Mouse (Mus musculus) kidney, postnatal 0 days (tissue): ENCODE measurements around the gene Vmn2r111. TPM values are rescaled to one million over a fixed set of nuclear protein-coding genes. Genes with fewer than 3 reads are reported as not detected.
"Not testable (repeated sequence)": the region's sequence is repeated elsewhere in the genome, so short reads cannot be mapped to it uniquely, and the experiment has no call there.

Experiments used
- ATAC-seq: fragments of 200-750 bp; cut with Nextera tagmentation; replicated peaks from 2 replicates; pipeline ENCODE4 v1.8.0; 2017; ENCODE audit warnings: low read depth, moderate number of reproducible peaks, moderate TSS enrichment, moderate library complexity; ENCODE audit not compliant: low FRiP score
- DNase-seq: peaks from one replicate; pipeline ENCODE4 v3.0.0-alpha.2; 2016; ENCODE audit warnings: low spot score
- H3K27ac ChIP-seq: fragments of 300-500 bp; sonication (generic); 2 replicates; pipeline ENCODE4 v1.5.1; 2014; ENCODE audit warnings: mild to moderate bottlenecking
- H3K27me3 ChIP-seq: fragments of 300-500 bp; sonication (generic); 2 replicates; pipeline ENCODE4 v1.6.1; 2014; ENCODE audit warnings: low read length, mixed read lengths; ENCODE audit not compliant: insufficient read depth
- H3K36me3 ChIP-seq: fragments of 300-500 bp; sonication (generic); 2 replicates; pipeline ENCODE4 v1.6.1; 2014; ENCODE audit warnings: low read length, mixed read lengths; ENCODE audit not compliant: insufficient read depth
- H3K4me1 ChIP-seq: fragments of 300-500 bp; sonication (generic); replicated peaks from 2 replicates; pipeline ENCODE4 v1.6.1; 2014; ENCODE audit warnings: antibody characterized with exemption, low read length, mixed read lengths; ENCODE audit not compliant: insufficient read depth
- H3K4me2 ChIP-seq: fragments of 300-500 bp; sonication (generic); 2 replicates; pipeline ENCODE4 v1.6.1; 2014; ENCODE audit warnings: mild to moderate bottlenecking, low read length, moderate library complexity, mixed read lengths
- H3K4me3 ChIP-seq: fragments of 300-500 bp; sonication (generic); replicated peaks from 2 replicates; pipeline ENCODE4 v1.5.1; 2014; ENCODE audit warnings: low read depth, low read length
- H3K9ac ChIP-seq: fragments of 300-500 bp; sonication (generic); 2 replicates; pipeline ENCODE4 v1.6.1; 2014; ENCODE audit warnings: low read depth, low read length
- H3K9me3 ChIP-seq: fragments of 300-500 bp; sonication (generic); replicated peaks from 2 replicates; pipeline ENCODE4 v1.6.1; 2016; ENCODE audit warnings: low read length, inconsistent platforms, mixed read lengths
- CTCF ChIP-seq: IDR thresholded peaks from 2 replicates; pipeline ENCODE4 v1.5.1; 2016; ENCODE audit warnings: antibody characterized with exemption, low read depth, mild to moderate bottlenecking, moderate library complexity
- WGBS: fragments of 180-500 bp; shearing (Covaris S2); extraction: QIAGEN DNeasy Blood & Tissue Kit; methylation state at CpG from one replicate; pipeline ENCODE4 v1.1.7; 2014; 5-methylcytosine and 5-hydroxymethylcytosine counted together
- polyA plus RNA-seq: library from polyadenylated mRNA; unstranded; fragments of >200 nt; fragmentation: Nextera tagmentation; extraction: Ambion mirVana; gene quantifications from 2 replicates; pipeline ENCODE4 v1.2.1, GENCODE M21; 2015

Vmn2r111 gene
- polyA plus RNA-seq, result not detected in 2 replicates

GRCm38 (mm10) chr17:22573382-22573781, at the start of gene Vmn2r111:
Gene Vmn2r111 (minus strand): TSS chr17:22573482.
- not testable (repeated sequence) for H3K4me1 ChIP-seq, H3K27me3 ChIP-seq, H3K27ac ChIP-seq, H3K9ac ChIP-seq, H3K9me3 ChIP-seq, DNase-seq, H3K4me3 ChIP-seq, ATAC-seq, H3K36me3 ChIP-seq, H3K4me2 ChIP-seq
- 40% methylated on average over 1 of the region's 1 CpGs for WGBS

DNA sequence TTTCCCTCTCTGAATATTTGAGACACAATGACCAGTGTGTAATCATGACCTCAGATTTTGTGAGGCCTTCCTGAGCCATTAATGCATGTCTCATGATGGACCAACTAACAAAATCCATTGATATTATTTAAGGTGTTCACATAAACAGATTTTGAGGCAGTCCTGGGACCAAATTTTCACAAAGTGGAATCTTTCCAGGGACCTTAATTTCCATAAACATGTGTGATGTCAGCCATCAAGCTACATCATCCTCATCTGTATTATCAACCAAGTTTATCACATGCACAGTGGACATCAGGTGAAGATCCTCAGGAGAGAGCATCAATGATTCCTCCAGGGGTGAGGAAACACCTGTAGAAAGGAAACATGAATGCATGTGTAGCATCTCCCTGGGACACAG, 27.4 kb upstream of the Vmn2r111 start, which contains the start of gene Vmn2r112:
Gene Vmn2r112, plus strand, starts transcription at position 301 of the 400 bp plus-strand sequence.
- H3K9me3 ChIP-seq, H3K4me3 ChIP-seq, H3K4me2 ChIP-seq, H3K36me3 ChIP-seq, ATAC-seq, DNase-seq, H3K9ac ChIP-seq, H3K4me1 ChIP-seq, H3K27ac ChIP-seq, H3K27me3 ChIP-seq: not testable (repeated sequence)

- H3K27ac ChIP-seq, ATAC-seq: not testable (repeated sequence)
- WGBS, result 86% methylated on average over 7 of the region's 7 CpGs
Observed at GRCm38 (mm10) chr17:22520467-22520866, 52.8 kb downstream of the Vmn2r111 start.

GRCm38 (mm10) chr17:22520037-22520436, 53.2 kb downstream of the Vmn2r111 start:
- H3K9ac ChIP-seq, H3K4me2 ChIP-seq, H3K27me3 ChIP-seq, H3K27ac ChIP-seq, H3K36me3 ChIP-seq, H3K4me1 ChIP-seq, H3K9me3 ChIP-seq, H3K4me3 ChIP-seq, ATAC-seq, DNase-seq: not testable (repeated sequence)
- 74% methylated on average over 3 of the region's 3 CpGs for WGBS

More at GRCm38 (mm10) chr17:22520467-22520866, 52.8 kb downstream of the Vmn2r111 start:
- H3K9me3 ChIP-seq, H3K4me1 ChIP-seq, H3K9ac ChIP-seq, H3K4me2 ChIP-seq, H3K4me3 ChIP-seq, H3K27me3 ChIP-seq, H3K36me3 ChIP-seq, DNase-seq: not testable (repeated sequence)

DNA sequence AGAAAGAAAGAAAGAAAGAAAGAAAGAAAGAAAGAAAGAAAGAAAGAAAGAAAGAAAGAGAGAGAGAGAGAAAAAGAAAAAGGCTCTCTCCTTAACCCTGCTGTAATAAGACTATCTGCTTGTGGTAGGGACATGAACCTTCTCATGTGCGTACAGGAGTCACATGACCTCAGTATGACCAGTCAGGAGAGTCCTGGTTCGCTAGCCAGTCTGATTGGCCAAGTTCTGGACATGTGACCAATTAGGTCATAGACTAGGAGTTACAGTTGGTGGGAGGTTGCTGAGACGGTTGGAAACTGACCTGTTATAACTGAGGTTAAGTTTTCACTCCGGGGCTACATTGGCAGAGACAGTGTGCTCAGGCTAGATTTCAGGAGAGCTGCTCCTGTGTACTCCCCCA, 76.2 kb downstream of the Vmn2r111 start:
- Histone ChIP-seq H3K36me3 (no peaks in the 10 kb centered on the region), H3K9me3 (no peaks in the 10 kb centered on the region), H3K4me3 (no peak overlapping the region), H3K9ac (no peak overlapping the region), H3K27ac (no peak overlapping the region), H3K4me2 (no peak overlapping the region), H3K4me1 (no peaks in the 10 kb centered on the region), H3K27me3 (no peaks in the 10 kb centered on the region)
- DNase-seq, result no peak
- TF ChIP-seq CTCF, result no peak
- WGBS, result 76% methylated on average over 4 of the region's 4 CpGs
- ATAC-seq, result no peak

Other genes with a start within 250 kb of the Vmn2r111 start
- gene Zfp944, start 212.1 kb downstream of the Vmn2r111 start, polyA plus RNA-seq, result 12.4 and 13.0 TPM in 2 replicates
- gene Zfp758, start 212.0 kb downstream of the Vmn2r111 start, polyA plus RNA-seq, result 7.7 and 9.1 TPM in 2 replicates
- gene Zfp946, start 149.3 kb downstream of the Vmn2r111 start, polyA plus RNA-seq, result 11.6 and 11.8 TPM in 2 replicates
- not detected in 2 replicates for gene Vmn2r112, start 27.5 kb upstream of the Vmn2r111 start, polyA plus RNA-seq